Mouse (Mus musculus) lung, embryonic 15.5 days (tissue): Measurements from ENCODE around the gene Hsd17b11. TPM values are rescaled to one million over a fixed set of nuclear protein-coding genes. Genes with fewer than 3 reads are reported as not detected.

Experiments used
- microRNA-seq: library from miRNA; unstranded; fragments of <30 nt; microRNA quantifications from one replicate; pipeline ENCODE4, GENCODE M21; 2016
- polyA plus RNA-seq: library from polyadenylated mRNA; unstranded; fragments of >200 nt; fragmentation: Nextera tagmentation; extraction: Ambion mirVana; gene quantifications from 2 replicates; pipeline ENCODE4 v1.2.1, GENCODE M21; 2015

Gene Hsd17b11
- polyA plus RNA-seq, 1 experiment from 2014 or later: 4.9 TPM

Small RNA genes lying within 50 kb of the gene (microRNA-seq; reads per million reads assigned to microRNA genes)
- 1.1 reads per million for gene Mir5619

Other genes starting within 250 kb of the Hsd17b11 start
- 10.2 and 10.8 TPM in 2 replicates for gene Klhl8, start 110.7 kb downstream of the Hsd17b11 start, polyA plus RNA-seq
- 0.22 and 0.38 TPM in 2 replicates for gene Hsd17b13, start 44.5 kb downstream of the Hsd17b11 start, polyA plus RNA-seq
- 64.3 and 67.0 TPM in 2 replicates for gene Nudt9, start 24.4 kb upstream of the Hsd17b11 start, polyA plus RNA-seq
- 0.42 TPM in 1 of 2 replicates, not detected in the other for gene Gm17660, start 55.7 kb upstream of the Hsd17b11 start, polyA plus RNA-seq
- 343 and 369 TPM in 2 replicates for gene Sparcl1, start 91.8 kb upstream of the Hsd17b11 start, polyA plus RNA-seq
- gene Dspp, start 148.8 kb upstream of the Hsd17b11 start, polyA plus RNA-seq: 0.04 TPM in 1 of 2 replicates, not detected in the other
- gene Dmp1, start 180.7 kb upstream of the Hsd17b11 start, polyA plus RNA-seq: 0.52 and 0.74 TPM in 2 replicates